Mouse (Mus musculus) inflammation-experienced regulatory T-cells, adult 16 weeks (primary cell): ENCODE data around the gene Rarb. TPM values are rescaled to one million over a fixed set of nuclear protein-coding genes. Genes with fewer than 3 reads are reported as not detected.

Experiments used
- polyA plus RNA-seq: library from polyadenylated mRNA; unstranded; fragments of 100-300 nt; shearing (Covaris generic); gene quantifications from one replicate; pipeline ENCODE4 v1.2.1, GENCODE M21; 2017

Gene Rarb
- not detected for polyA plus RNA-seq

DNA sequence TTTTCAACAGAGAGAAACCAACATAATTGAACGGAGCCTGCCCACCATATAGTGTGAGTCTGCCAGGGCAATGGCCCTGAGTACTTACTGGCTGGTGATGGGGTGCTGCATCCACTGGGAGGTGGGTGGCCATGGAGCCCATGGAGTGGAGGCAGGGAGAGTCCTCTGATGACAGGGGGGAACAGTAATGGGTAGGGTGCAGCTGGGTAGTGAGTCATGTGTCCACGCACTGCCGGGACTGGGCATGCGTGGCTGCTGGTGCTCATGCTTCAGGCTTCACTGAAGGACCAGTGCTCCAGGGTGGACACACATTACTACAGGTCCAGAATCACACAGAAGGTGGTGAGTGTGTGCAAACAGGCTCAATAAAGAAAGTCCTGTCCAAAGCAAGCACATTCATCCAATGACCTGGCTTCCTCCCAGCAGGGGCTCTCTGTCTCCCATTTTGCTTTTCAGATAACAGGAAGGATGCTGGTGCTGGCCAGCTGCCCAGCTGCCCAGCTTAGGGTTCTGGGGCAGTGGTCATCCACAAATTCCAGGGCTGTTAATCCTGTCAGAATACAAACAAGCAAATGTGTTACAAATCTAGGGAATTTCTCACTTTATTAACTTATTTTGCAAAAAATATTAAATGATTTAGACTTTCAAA, at the start of gene Rarb:
Gene Rarb (minus strand): TSS at position 555 of the 649 bp plus-strand sequence.

